Mouse (Mus musculus) spleen, adult 2 months (tissue): ENCODE data around the gene Tenm2. TPM values are rescaled to one million over a fixed set of nuclear protein-coding genes. Genes with fewer than 3 reads are reported as not detected.

ENCODE experiments used
- DNase-seq, 2 experiments: peaks; one replicate each; pipeline versions ENCODE4 v3.0.0 to v3.0.0-alpha.2; 2012 to 2021; ENCODE audit warnings: low spot score in 2 of 2, low read depth in 1 of 2
- H3K27ac ChIP-seq: fragments of 200-500 bp; 2 replicates; pipeline ENCODE4 v1.5.1; 2012; ENCODE audit warnings: low read length, inconsistent platforms; ENCODE audit not compliant: insufficient read depth
- H3K27me3 ChIP-seq: fragments of 200-500 bp; 2 replicates; pipeline ENCODE4 v1.6.1; 2012; ENCODE audit warnings: mild to moderate bottlenecking, moderate library complexity, low read length, inconsistent platforms; ENCODE audit not compliant: control insufficient read depth, insufficient read depth
- H3K36me3 ChIP-seq: fragments of 200-500 bp; 2 replicates; pipeline ENCODE4 v1.6.1; 2012; ENCODE audit warnings: mild to moderate bottlenecking, low read length, inconsistent platforms; ENCODE audit not compliant: control insufficient read depth, insufficient read depth
- H3K4me1 ChIP-seq: fragments of 200-500 bp; 2 replicates; pipeline ENCODE4 v1.6.1; 2011; ENCODE audit warnings: inconsistent platforms; ENCODE audit not compliant: control insufficient read depth, insufficient read depth, insufficient read length
- H3K4me3 ChIP-seq: fragments of 200-500 bp; 2 replicates; pipeline ENCODE4 v1.5.1; 2011; ENCODE audit warnings: mild to moderate bottlenecking, inconsistent platforms; ENCODE audit not compliant: insufficient read depth, insufficient read length; ENCODE audit errors: extremely low read depth
- CTCF ChIP-seq: fragments of 200-500 bp; IDR thresholded peaks from 2 replicates; pipeline ENCODE4 v1.5.1; 2011; ENCODE audit warnings: mild to moderate bottlenecking, inconsistent platforms; ENCODE audit not compliant: insufficient read depth, insufficient read length, insufficient replicate concordance; ENCODE audit errors: extremely low read depth
- POLR2A ChIP-seq: fragments of 200-500 bp; IDR thresholded peaks from 2 replicates; pipeline ENCODE4 v1.6.1; 2011; ENCODE audit warnings: low read depth, low read length, inconsistent platforms
- WGBS: fragments of 180-500 bp; shearing (Covaris S2); methylation state at CpG from one replicate; pipeline ENCODE4 v1.1.7; 2018; 5-methylcytosine and 5-hydroxymethylcytosine counted together
- polyA plus RNA-seq: library from polyadenylated mRNA; depleted of rRNA; stranded (reverse); fragments of >200 nt; gene quantifications from 2 replicates; pipeline ENCODE4 v1.2.3, GENCODE M21; 2012; rRNA removed

Tenm2 gene
- polyA plus RNA-seq = 0.05 and 0.06 TPM in 2 replicates

DNA sequence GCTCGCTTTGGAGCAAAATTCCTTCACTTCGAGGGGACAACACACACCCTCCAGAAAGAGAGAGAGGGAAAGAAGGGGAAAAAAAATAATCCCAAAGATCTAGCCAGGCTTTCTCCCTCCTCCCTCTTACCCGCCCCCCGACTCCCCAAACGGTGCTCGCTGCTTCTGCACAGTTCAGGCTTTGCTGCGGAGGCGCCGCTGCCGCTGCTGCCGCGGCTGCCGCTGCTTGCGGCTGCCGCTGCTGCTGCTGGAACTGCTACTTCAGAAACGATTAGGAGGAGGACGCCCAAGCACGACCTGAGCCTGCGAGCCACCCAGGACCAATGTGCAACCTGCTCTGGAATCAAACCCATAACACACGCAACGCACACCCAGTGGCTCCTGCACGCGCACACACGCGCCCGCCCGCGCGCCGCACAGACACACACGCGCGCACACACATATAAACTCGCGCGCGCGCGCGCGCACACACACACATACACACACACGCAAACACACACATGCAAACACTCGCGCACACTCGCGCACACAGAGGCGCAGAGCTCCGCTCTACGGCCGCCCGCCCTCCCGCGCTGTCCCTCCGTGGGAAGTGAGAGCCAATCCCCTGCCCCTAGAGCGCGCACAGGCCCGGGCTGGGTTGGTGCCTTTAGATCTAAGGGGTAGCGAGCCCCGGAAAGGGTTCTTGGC is at the start of gene Tenm2:
Gene Tenm2 (minus strand): TSS at position 51 of the 687 bp plus-strand sequence.
- no peak for TF ChIP-seq POLR2A
- no peak for TF ChIP-seq CTCF
- no peak for DNase-seq
- Histone ChIP-seq H3K4me1 (no peaks in the 10 kb centered on the region; the same call in 1 of the 2 replicates), H3K27ac (no peak within 1 kb of the TSS), H3K27me3 (no peaks in the 10 kb centered on the region), H3K4me3 (no peak within 1 kb of the TSS), H3K36me3 (no peaks in the 10 kb centered on the region)
- WGBS = 3% methylated on average over 58 of the region's 59 CpGs

DNA sequence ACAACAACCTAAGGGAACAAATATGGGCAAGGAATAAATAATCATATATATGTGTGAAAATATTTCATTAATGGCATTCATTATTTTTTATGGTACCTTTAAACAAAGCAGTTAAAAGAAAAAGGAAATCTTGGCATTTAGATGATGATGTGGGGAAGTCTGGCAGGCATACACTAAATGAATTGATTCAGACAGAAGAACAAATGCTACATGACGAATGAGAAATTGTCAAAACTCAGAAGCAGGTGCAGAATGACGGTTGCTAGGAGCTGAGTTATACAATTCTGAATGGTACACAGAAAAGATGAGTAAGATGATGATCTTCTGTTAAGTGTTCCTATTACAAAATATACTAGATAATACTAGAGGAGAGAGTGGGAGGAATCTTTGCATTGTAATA is 49.4 kb upstream of the Tenm2 start:
- Histone ChIP-seq H3K36me3 (no peaks in the 10 kb centered on the region), H3K27ac (no peak overlapping the region), H3K4me1 (no peaks in the 10 kb centered on the region), H3K4me3 (no peak overlapping the region), H3K27me3 (no peaks in the 10 kb centered on the region)
- no peak for DNase-seq
- TF ChIP-seq POLR2A = no peak
- no peak for TF ChIP-seq CTCF
- 76% methylated on average over 2 of the region's 2 CpGs for WGBS

DNA sequence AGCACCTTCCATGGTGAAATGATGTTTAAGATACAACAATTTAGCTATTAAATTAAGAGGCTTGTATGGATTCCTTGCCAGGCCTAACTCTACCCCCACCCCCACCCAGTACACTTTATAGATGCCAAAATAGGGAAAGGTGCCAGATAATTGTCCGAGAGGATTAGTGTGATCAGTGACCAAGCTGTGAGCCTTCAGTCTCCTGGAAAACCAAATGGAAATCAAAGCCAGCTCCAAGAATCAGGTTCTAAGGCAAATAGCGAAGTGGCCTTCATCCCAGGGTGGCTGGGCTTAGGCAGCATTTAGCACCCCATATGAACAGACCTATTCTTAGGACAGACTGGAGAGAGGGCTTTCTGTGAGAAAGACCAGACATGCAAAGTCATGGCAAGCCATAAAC is 13.0 kb upstream of the Tenm2 start:
- WGBS = 78% methylated on average over 2 of the region's 2 CpGs
- Histone ChIP-seq H3K27ac (no peak overlapping the region), H3K27me3 (no peaks in the 10 kb centered on the region), H3K4me1 (no peaks in the 10 kb centered on the region), H3K36me3 (no peaks in the 10 kb centered on the region), H3K4me3 (no peak overlapping the region)
- DNase-seq = no peak
- TF ChIP-seq CTCF (no peak), POLR2A (no peak)

DNA sequence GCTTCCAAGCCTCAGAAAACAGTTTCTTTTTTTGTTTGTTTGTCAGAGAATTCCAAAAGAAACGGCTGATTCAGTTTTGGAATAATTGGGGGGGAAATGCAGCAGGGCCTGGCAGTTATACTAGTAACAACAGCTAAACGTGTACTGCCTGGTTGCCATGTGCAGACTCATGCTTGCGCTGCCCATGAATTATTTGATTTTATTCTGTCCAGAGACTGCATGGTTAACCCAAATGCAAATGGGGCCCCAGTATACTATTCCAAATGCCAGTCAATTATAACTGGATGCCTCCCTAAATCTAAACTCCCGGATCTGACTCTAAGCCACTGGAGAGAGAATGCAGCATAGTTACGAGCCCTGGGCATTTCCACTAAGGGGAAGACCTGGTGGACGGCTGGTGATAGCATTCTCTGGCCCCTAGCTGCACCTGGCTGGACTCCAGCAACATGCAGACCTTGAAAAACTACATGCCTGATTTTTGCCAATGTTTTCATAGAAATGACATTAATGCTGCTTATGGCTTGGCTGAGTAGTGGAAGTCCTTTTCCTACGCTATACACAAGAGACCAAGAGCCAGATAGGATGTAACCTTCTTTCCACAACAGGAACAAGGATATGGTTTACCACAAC is 1.4 kb upstream of the Tenm2 start:
- DNase-seq = no peak
- Histone ChIP-seq H3K4me3 (no peak overlapping the region), H3K27me3 (no peaks in the 10 kb centered on the region), H3K4me1 (no peaks in the 10 kb centered on the region; the same call in 1 of the 2 replicates), H3K36me3 (no peaks in the 10 kb centered on the region), H3K27ac (no peak overlapping the region)
- no peak for TF ChIP-seq POLR2A
- no peak for TF ChIP-seq CTCF
- WGBS = 57% methylated on average over 7 of the region's 7 CpGs

DNA sequence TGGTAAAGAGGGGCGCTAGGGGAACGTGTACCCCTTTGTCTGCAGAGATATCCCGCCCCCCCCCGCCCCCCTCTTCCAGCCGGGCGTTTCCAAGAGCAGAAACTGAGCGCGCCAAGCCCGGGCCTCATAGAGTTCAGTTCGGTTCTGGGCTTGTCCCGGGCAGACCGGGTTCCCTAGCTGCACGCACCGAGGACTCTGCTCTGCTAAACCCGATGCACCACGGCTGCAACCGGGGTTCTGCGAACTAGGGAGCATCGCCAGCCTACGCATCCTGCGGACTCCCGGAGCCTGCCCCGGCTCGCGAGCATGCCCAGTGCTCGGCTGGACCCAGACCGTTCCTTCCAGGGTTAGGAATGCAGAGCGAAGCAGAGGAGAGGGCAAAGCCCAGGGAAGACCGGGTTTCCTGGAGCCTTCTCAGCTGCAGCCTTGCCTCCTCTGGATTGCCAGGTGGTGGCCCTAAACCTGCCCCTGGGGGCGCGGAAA is 878 bp upstream of the Tenm2 start:
- 6% methylated on average over 31 of the region's 31 CpGs for WGBS
- TF ChIP-seq POLR2A (no peak), CTCF (no peak)
- no peak for DNase-seq

DNA sequence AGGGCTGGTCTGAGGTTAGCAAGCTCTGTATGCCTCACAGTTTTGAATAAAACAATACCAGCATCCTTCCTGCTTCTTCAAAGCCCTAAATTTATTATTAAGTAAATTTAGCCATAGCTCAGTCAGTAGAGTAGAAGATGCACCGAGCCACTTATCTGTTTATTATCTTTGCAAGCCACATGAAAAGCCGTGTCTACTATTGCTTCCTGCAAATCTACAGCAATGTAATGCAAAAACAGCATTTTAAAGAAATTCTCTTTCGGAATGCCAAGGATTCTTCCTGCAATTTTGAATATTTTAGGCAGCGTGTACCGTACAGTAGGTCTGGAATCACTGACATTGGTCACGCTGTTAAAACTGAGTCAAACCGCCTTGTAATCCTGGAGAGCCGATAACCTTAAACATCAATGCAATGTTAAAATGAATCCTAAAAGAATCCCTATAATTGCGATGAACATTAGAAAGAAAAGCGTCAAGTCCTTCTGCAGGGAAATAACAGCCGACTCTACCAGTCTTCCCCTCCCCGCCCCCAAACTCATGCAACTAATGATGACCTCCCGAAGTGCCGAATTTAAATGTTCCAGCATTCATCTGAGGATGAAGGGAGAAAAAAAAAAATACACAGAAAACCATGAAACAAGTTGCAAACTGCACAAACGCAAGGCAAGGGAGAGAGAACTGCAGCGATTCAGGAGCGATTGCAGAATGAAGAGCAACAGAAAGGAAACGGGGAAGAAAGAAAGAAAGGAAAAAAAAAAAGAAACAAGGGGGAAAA is 556 bp downstream of the Tenm2 start:
- 18% methylated on average over 18 of the region's 18 CpGs for WGBS
- TF ChIP-seq POLR2A = no peak
- TF ChIP-seq CTCF = no peak
- DNase-seq = no peak
- H3K27ac ChIP-seq = no peak overlapping the region
- H3K4me1 ChIP-seq = no peaks in the 10 kb centered on the region; the same call in 1 of the 2 replicates
- no peaks in the 10 kb centered on the region for H3K36me3 ChIP-seq
- H3K27me3 ChIP-seq = no peaks in the 10 kb centered on the region
- H3K4me3 ChIP-seq = no peak overlapping the region

More for the DNA sequence above, 878 bp upstream of the Tenm2 start:
- Histone ChIP-seq H3K36me3 (no peaks in the 10 kb centered on the region), H3K27ac (no peak overlapping the region), H3K27me3 (no peaks in the 10 kb centered on the region), H3K4me1 (no peaks in the 10 kb centered on the region; the same call in 1 of the 2 replicates), H3K4me3 (no peak overlapping the region)

DNA sequence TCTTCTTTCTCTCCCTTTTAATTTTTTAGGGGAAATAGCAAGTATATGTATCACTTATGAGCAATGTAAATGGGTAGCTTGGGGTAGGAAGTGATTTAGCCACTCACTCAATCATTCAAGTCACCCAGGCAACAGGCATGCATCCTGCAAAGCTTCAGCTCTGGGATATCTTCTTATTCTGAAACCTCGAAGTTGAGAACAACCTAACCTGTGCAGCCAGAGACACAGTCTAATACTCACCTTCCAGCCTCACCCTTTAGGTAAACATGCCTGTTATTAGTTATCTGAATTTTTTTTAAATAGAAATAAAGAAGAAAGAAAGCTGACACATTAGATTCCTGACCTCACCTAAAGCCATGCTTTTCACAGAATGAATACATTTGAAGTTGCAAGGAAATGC is 8.4 kb downstream of the Tenm2 start:
- H3K4me3 ChIP-seq = no peak overlapping the region
- TF ChIP-seq CTCF (no peak), POLR2A (no peak)
- H3K4me1 ChIP-seq = no peaks in the 10 kb centered on the region
- no peak overlapping the region for H3K27ac ChIP-seq
- DNase-seq = no peak
- no peaks in the 10 kb centered on the region for H3K27me3 ChIP-seq
- WGBS = 69% methylated on average over 1 of the region's 1 CpGs
- no peaks in the 10 kb centered on the region for H3K36me3 ChIP-seq
